Mouse (Mus musculus) kidney, embryonic 16.5 days (tissue): ENCODE data around the gene Rhox1. TPM values are rescaled to one million over a fixed set of nuclear protein-coding genes. Genes with fewer than 3 reads are reported as not detected.
"Not testable (repeated sequence)": the region's sequence is repeated elsewhere in the genome, so short reads cannot be mapped to it uniquely, and the experiment has no call there.

Experiments used
- ATAC-seq: fragments of 200-750 bp; cut with Nextera tagmentation; 2 replicates; pipeline ENCODE4 v1.8.0; 2017; ENCODE audit warnings: moderate TSS enrichment; ENCODE audit not compliant: low FRiP score, low TSS enrichment
- H3K27ac ChIP-seq: fragments of 300-500 bp; sonication (generic); 2 replicates; pipeline ENCODE4 v1.5.1; 2014; ENCODE audit warnings: low read length
- H3K27me3 ChIP-seq: fragments of 300-500 bp; sonication (generic); 2 replicates; pipeline ENCODE4 v1.6.1; 2014; ENCODE audit warnings: low read length, control low read depth, mixed read lengths; ENCODE audit not compliant: insufficient read depth
- H3K36me3 ChIP-seq: fragments of 300-500 bp; sonication (generic); 2 replicates; pipeline ENCODE4 v1.6.1; 2014; ENCODE audit warnings: low read length, control low read depth, mixed read lengths; ENCODE audit not compliant: insufficient read depth
- H3K4me1 ChIP-seq: fragments of 300-500 bp; sonication (generic); 2 replicates; pipeline ENCODE4 v1.6.1; 2014; ENCODE audit warnings: low read length, control low read depth, mixed read lengths; ENCODE audit not compliant: insufficient read depth
- H3K4me2 ChIP-seq: fragments of 300-500 bp; sonication (generic); replicated peaks from 2 replicates; pipeline ENCODE4 v1.6.1; 2014; ENCODE audit warnings: low read depth, low read length
- H3K4me3 ChIP-seq: fragments of 300-500 bp; sonication (generic); 2 replicates; pipeline ENCODE4 v1.5.1; 2014; ENCODE audit warnings: mild to moderate bottlenecking, low read length
- H3K9ac ChIP-seq: fragments of 300-500 bp; sonication (generic); replicated peaks from 2 replicates; pipeline ENCODE4 v1.6.1; 2014; ENCODE audit warnings: low read length
- H3K9me3 ChIP-seq: fragments of 300-500 bp; sonication (generic); 2 replicates; pipeline ENCODE4 v1.6.1; 2016; ENCODE audit warnings: low read length, control low read depth
- WGBS: fragments of 180-500 bp; shearing (Covaris S2); extraction: QIAGEN DNeasy Blood & Tissue Kit; methylation state at CpG from one replicate; pipeline ENCODE4 v1.1.7; 2014; 5-methylcytosine and 5-hydroxymethylcytosine counted together
- polyA plus RNA-seq: library from polyadenylated mRNA; unstranded; fragments of >200 nt; fragmentation: Nextera tagmentation; extraction: Ambion mirVana; gene quantifications from 2 replicates; pipeline ENCODE4 v1.2.1, GENCODE M21; 2015

Gene Rhox1
- not detected in 2 replicates for polyA plus RNA-seq

DNA sequence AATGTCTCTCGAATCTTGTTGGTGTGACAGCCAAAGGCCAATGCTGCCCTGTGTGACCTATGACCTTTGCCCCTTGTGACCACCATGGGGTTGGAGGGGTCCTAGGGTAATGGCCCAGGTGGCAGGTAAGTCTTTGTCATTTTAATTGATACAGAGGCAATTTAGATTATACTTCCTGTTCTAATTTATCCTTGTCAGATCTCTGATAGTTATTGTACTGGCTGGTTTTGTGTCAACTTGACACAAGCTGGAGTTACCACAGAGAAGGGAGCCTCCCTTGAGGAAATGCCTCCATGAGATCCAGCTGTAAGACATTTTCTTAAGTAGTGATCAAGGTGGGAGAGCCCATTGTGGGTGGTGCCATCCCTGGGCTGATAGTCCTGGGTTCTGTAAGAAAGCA lies at the start of gene Rhox1:
Rhox1 (minus strand) TSS at position 101 of the 400 bp plus-strand sequence.
- 77% methylated on average over 1 of the region's 1 CpGs for WGBS
- not testable (repeated sequence) for H3K4me3 ChIP-seq, H3K36me3 ChIP-seq, H3K9ac ChIP-seq, ATAC-seq, H3K4me1 ChIP-seq, H3K9me3 ChIP-seq, H3K4me2 ChIP-seq, H3K27ac ChIP-seq, H3K27me3 ChIP-seq

DNA sequence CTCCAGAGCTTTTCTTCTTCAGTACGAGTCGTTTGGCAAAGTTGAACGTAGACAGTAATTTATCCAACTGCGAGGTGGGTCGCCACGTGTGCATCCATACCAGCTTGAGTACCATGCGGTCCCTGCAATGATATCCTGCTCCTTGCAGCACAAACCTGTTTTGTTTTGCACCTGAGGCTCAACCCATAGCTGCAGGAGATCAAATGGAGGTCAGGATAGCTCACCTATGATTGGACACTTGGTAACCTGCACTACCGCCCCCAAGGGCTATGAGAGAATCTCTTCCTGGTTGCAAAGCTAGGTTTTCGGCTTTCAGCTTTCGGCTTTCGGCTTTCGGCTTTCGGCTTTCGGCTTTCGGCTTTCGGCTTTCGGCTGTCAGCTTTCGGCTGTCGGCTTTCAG lies 43.0 kb upstream of the Rhox1 start, which contains the start of gene Rhox4a:
Rhox4a (plus strand) TSS at position 301 of the 400 bp plus-strand sequence.
- not testable (repeated sequence) for H3K9ac ChIP-seq, H3K4me1 ChIP-seq, H3K4me2 ChIP-seq, H3K4me3 ChIP-seq, H3K36me3 ChIP-seq, H3K9me3 ChIP-seq, ATAC-seq, H3K27ac ChIP-seq, H3K27me3 ChIP-seq
- whole genome bisulfite sequencing = 97% methylated on average over 11 of the region's 19 CpGs

GRCm38 (mm10) chrX:37249619-37250018 lies 27.6 kb upstream of the Rhox1 start, which contains the start of gene Rhox3a:
Rhox3a (plus strand) TSS chrX:37249919.
- not testable (repeated sequence) for H3K9me3 ChIP-seq, H3K9ac ChIP-seq, H3K4me3 ChIP-seq, ATAC-seq, H3K4me1 ChIP-seq, H3K27ac ChIP-seq, H3K36me3 ChIP-seq, H3K4me2 ChIP-seq, H3K27me3 ChIP-seq
- 100% methylated on average over 1 of the region's 3 CpGs for WGBS

DNA sequence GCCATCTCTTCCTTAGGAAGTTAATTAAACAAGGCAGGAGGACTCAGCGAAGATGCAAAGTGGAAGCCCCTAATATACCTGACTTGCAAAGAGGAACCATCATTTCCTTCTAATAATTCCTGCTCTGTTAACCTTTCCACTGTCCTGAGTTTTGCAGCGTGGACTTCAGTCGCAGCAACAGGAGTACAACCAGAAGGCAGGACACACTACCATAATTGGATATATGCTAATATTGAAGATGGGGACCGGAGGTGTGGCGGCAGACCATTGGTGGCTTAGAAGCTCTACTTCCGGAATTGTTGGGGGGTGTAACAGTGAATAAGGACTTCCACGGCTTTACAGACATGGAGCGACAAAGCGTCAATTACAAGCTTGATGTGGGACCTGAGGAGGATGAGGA lies 22.6 kb upstream of the Rhox1 start, which contains the start of gene Rhox2a:
Rhox2a (plus strand) TSS at position 301 of the 400 bp plus-strand sequence.
- H3K27me3 ChIP-seq, ATAC-seq, H3K4me2 ChIP-seq: not testable (repeated sequence)

DNA sequence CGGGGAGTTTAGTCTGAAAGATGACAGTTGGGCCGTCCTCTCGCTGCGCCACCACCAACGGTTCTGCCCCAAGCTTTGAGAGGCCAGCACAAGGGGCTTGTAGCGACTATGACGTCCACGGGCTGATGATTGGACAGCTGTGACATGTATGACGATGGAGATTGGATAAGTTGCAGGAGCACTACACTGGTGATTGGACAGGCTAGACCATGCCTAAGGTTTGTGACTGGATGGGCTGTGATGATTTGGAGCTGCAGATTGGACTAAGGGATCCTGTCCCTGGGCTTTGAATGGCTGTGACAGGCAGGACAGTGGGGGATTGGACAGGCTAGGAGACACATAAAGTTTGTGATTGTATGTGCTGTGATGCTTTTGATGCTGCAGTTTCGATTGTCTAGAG lies 11.1 kb downstream of the Rhox1 start, which contains the start of gene Gm9:
Gm9 (minus strand) TSS at position 101 of the 400 bp plus-strand sequence.
- Histone ChIP-seq H3K27ac (no peak within 1 kb of the TSS), H3K36me3 (no peaks in the 10 kb centered on the region), H3K4me3 (no peak within 1 kb of the TSS), H3K9me3 (no peaks in the 10 kb centered on the region), H3K4me1 (no peaks in the 10 kb centered on the region), H3K4me2 (no peak within 1 kb of the TSS), H3K27me3 (no peaks in the 10 kb centered on the region), H3K9ac (no peak within 1 kb of the TSS)
- 88% methylated on average over 10 of the region's 10 CpGs for WGBS
- no peak for ATAC-seq

More for the DNA sequence above, 22.6 kb upstream of the Rhox1 start, which contains the start of gene Rhox2a:
- H3K4me3 ChIP-seq, H3K36me3 ChIP-seq, H3K9me3 ChIP-seq, H3K4me1 ChIP-seq, H3K27ac ChIP-seq, H3K9ac ChIP-seq: not testable (repeated sequence)
- WGBS = no CpG with 5 or more reads among the region's 9 CpGs

DNA sequence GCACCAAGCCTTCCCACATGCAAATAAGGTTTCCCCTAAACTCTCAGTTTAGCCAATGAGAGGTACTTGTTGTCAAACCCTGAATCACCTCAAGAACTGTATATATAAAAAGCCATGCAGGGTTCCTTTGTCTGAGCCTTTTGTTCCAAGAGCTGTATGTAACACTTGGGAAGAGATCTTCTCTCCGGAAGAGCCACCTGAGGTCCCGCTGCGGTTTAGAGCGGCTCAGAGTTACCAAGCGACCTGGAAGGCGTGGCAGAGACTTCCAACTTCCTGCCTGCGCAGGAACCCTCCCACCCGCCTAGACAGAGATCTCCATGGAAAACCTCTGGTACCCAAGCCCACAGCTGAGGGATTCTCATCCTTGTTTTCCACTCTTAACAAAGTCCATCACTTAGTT lies 23.4 kb downstream of the Rhox1 start:
- H3K9ac ChIP-seq = no peak overlapping the region
- WGBS = 62% methylated on average over 8 of the region's 8 CpGs

GRCm38 (mm10) chrX:37191744-37192379 lies 30.2 kb downstream of the Rhox1 start:
- H3K27me3 ChIP-seq = no peaks in the 10 kb centered on the region
- H3K4me3 ChIP-seq = peak overlapping the region; percentile 63
- H3K9me3 ChIP-seq = no peaks in the 10 kb centered on the region
- H3K4me2 ChIP-seq = peak overlapping the region; percentile 69
- no peak for ATAC-seq
- H3K4me1 ChIP-seq = no peaks in the 10 kb centered on the region
- H3K36me3 ChIP-seq = no peaks in the 10 kb centered on the region
- no peak overlapping the region for H3K27ac ChIP-seq
- 30% methylated on average over 28 of the region's 28 CpGs for WGBS
- peak overlapping the region; percentile 68 for H3K9ac ChIP-seq

More for the DNA sequence above, 23.4 kb downstream of the Rhox1 start:
- no peaks in the 10 kb centered on the region for H3K9me3 ChIP-seq
- no peaks in the 10 kb centered on the region for H3K36me3 ChIP-seq
- H3K4me1 ChIP-seq = no peaks in the 10 kb centered on the region
- H3K27me3 ChIP-seq = no peaks in the 10 kb centered on the region
- no peak overlapping the region for H3K4me2 ChIP-seq
- no peak overlapping the region for H3K4me3 ChIP-seq
- H3K27ac ChIP-seq = no peak overlapping the region
- ATAC-seq = no peak

- Histone ChIP-seq H3K36me3 (no peaks in the 10 kb centered on the region), H3K4me2 (peak within 1 kb of the TSS; percentile 69), H3K4me1 (no peaks in the 10 kb centered on the region), H3K27me3 (no peaks in the 10 kb centered on the region), H3K4me3 (peak within 1 kb of the TSS; percentile 63), H3K9me3 (no peaks in the 10 kb centered on the region), H3K27ac (peak within 1 kb of the TSS; percentile 43; the same call in 1 of the 2 replicates), H3K9ac (peak within 1 kb of the TSS; percentile 68)
- ATAC-seq = peak; percentile 91
- WGBS = 25% methylated on average over 62 of the region's 63 CpGs
These were observed 30.8 kb downstream of the Rhox1 start, which contains the start of the genes Ndufa1 and Rnf113a1 for GRCm38 (mm10) chrX:37191105-37191743. Ndufa1 (minus strand) TSS chrX:37191163. Rnf113a1 (plus strand) TSS chrX:37191245.

- H3K36me3 ChIP-seq = no peaks in the 10 kb centered on the region
- no peaks in the 10 kb centered on the region for H3K27me3 ChIP-seq
- peak; percentile 72 for ATAC-seq
- peak overlapping the region; percentile 63 for H3K4me3 ChIP-seq
- no peaks in the 10 kb centered on the region for H3K4me1 ChIP-seq
- peak overlapping the region; percentile 68 for H3K9ac ChIP-seq
- 26% methylated on average over 20 of the region's 20 CpGs for WGBS
- H3K27ac ChIP-seq = no peak overlapping the region
- H3K9me3 ChIP-seq = no peaks in the 10 kb centered on the region
- peak overlapping the region; percentile 69 for H3K4me2 ChIP-seq
These were observed 31.3 kb downstream of the Rhox1 start for GRCm38 (mm10) chrX:37190755-37191104.

- H3K4me3 ChIP-seq, H3K9ac ChIP-seq, H3K9me3 ChIP-seq, H3K4me1 ChIP-seq, H3K27ac ChIP-seq, ATAC-seq, H3K4me2 ChIP-seq, H3K27me3 ChIP-seq, H3K36me3 ChIP-seq: not testable (repeated sequence)
- 65% methylated on average over 5 of the region's 8 CpGs for WGBS
These were observed 37.7 kb downstream of the Rhox1 start for GRCm38 (mm10) chrX:37184401-37184800.
